Mouse (Mus musculus) adrenal gland, adult 10 weeks (tissue): ENCODE measurements around the gene Mrgprb2. TPM values are rescaled to one million over a fixed set of nuclear protein-coding genes. Genes with fewer than 3 reads are reported as not detected.

Source experiments
- polyA plus RNA-seq: library from polyadenylated mRNA; stranded (reverse); fragments of 350-450 nt; fragmentation: Illumina TruSeq; extraction: RNeasy Lipid Tissue Mini Kit (QIAGEN cat#74804); gene quantifications from one replicate; pipeline ENCODE4 v1.2.3, GENCODE M21; 2014; ENCODE audit warnings: low read depth, low replicate concordance

The Mrgprb2 gene
- polyA plus RNA-seq: 0.47 TPM

DNA sequence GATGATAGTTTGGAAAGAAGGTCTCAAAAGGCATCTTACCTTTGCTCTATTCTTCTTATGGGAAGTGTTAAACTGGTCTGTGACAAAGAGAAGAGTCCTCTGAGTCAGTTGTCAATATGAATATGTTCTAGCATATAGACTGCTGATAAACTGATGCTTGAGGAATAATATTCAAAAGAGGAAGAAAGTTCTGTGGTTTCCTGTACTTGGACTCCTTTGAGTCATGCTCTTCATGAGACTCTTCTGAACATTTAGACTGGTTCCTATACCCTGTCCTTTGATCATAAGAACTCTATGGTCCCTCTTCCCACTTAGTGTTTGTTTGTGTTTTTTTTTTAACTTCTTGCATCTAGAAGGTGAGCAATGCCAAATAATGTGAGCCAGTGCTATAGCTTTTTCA is at the start of gene Mrgprb2:
Gene Mrgprb2 (minus strand): TSS at position 101 of the 400 bp plus-strand sequence.

Other genes with a start within 250 kb of the Mrgprb2 start
- gene Mrgprb8, start 169.6 kb downstream of the Mrgprb2 start, polyA plus RNA-seq: not detected
- 0.52 TPM for gene Mrgprb1, start 101.7 kb downstream of the Mrgprb2 start, polyA plus RNA-seq
- gene Mrgprx2, start 58.8 kb downstream of the Mrgprb2 start, polyA plus RNA-seq: 0.23 TPM
- not detected for gene Mrgprb3, start 85.7 kb upstream of the Mrgprb2 start, polyA plus RNA-seq
- 25.0 TPM for gene Zdhhc13, start 230.9 kb upstream of the Mrgprb2 start, polyA plus RNA-seq